Mouse (Mus musculus): ENCODE measurements at regions not wholly inside any gene's neighbourhood (a gene's known extent, or its start where the extent isn't known, plus 50 kb on each side); places are given as distances from the start of the nearest gene placed in this dataset.

- DNase-seq = no peak
Measured at GRCm38 (mm10) chr9:111822094-111822493, 131.9 kb upstream of the Stac start.

GRCm38 (mm10) chr9:111817461-111817860 is 127.3 kb upstream of the Stac start:
- DNase-seq = no peak

GRCm38 (mm10) chr9:111804931-111805330 is 114.8 kb upstream of the Stac start:
- no peak for DNase-seq

GRCm38 (mm10) chr9:111801381-111801780 is 111.2 kb upstream of the Stac start:
- no peak for DNase-seq

- no peak for DNase-seq
Measured at GRCm38 (mm10) chr9:111800869-111801268, 110.7 kb upstream of the Stac start.

GRCm38 (mm10) chr9:111778981-111779380 is 88.8 kb upstream of the Stac start:
- DNase-seq = no peak

GRCm38 (mm10) chr9:111777433-111778135 is 87.4 kb upstream of the Stac start:
- DNase-seq = no peak

- no peak for DNase-seq
Measured at GRCm38 (mm10) chr9:111774229-111774628, 84.1 kb upstream of the Stac start.

GRCm38 (mm10) chr9:111762653-111763468 is 72.7 kb upstream of the Stac start:
- DNase-seq = no peak

GRCm38 (mm10) chr9:111755235-111755634 is 65.1 kb upstream of the Stac start:
- no peak for DNase-seq

GRCm38 (mm10) chr9:111746151-111746550 is 56.0 kb upstream of the Stac start:
- DNase-seq = no peak

- DNase-seq = no peak
Measured at GRCm38 (mm10) chr9:111745206-111745605, 55.1 kb upstream of the Stac start.

Data from layer of hippocampus, adult 9-11 months (tissue).